Mouse (Mus musculus): ENCODE measurements around the gene Fcf1. TPM values are rescaled to one million over a fixed set of nuclear protein-coding genes. Genes with fewer than 3 reads are reported as not detected.

The Fcf1 gene
- polyA plus RNA-seq, 1 experiment, result 3.2 TPM

DNA sequence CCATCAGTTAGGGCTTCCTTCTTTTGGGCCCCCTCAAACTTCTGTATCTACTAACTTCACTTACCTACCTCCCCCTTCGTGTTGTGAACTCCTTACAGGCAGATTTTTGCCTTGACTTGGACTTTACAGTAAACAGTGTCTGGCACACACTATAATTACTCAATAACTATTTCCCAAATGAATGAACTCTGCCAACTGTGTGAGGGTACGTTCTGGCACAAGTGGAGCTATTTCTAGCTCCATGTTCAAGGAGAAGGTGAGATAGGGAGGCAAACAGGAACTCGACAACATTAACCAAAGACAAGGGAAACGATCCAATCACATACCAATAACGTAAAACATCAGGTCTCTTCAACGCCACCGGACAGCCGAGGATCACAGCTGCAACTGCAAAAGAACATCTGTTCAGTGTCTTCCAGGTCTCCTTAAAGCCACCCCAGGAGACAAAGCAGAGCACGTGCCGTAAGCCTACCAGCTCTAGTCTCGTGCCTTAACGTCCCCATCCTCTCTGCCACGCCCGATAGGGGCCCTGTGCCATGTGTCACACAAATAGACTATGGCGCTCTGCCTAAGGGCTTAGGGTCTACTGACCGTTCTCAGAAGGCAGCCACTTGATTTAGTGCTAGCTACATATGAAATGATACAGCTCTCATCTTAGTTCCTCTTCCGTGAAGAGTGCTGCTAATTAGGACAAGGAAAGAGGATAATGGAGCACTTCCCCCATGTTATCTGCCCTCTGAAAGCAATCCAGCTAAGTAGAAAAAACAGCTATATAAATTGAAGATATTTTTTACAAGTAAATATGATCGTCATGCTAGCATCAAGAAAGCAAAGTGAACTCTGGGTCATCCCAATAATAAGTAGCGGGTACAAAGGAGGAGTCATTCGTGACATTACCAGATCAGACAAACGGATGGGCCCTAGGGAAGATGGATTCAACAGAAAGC lies 27.4 kb upstream of the Fcf1 start:
- H3K4me3 ChIP-seq (replicated peaks), result no peak overlapping the region
- H3K9me3 ChIP-seq (ENCODE audit: control insufficient read depth, low read length), result no peaks in the 10 kb centered on the region
- peaks cover 16% of the 10 kb centered on the region for H3K4me1 ChIP-seq (ENCODE audit: control insufficient read depth)
- peaks cover 93% of the 10 kb centered on the region for H3K36me3 ChIP-seq (ENCODE audit: control insufficient read depth)
- TF ChIP-seq GATA1 (IDR thresholded peaks at IDR 0.05; ENCODE audit: low read length), result no peak
- no peak for TF ChIP-seq TAL1 (IDR thresholded peaks at IDR 0.05; ENCODE audit: low read length)
- no peaks in the 10 kb centered on the region for H3K27me3 ChIP-seq (ENCODE audit: control insufficient read depth)

DNA sequence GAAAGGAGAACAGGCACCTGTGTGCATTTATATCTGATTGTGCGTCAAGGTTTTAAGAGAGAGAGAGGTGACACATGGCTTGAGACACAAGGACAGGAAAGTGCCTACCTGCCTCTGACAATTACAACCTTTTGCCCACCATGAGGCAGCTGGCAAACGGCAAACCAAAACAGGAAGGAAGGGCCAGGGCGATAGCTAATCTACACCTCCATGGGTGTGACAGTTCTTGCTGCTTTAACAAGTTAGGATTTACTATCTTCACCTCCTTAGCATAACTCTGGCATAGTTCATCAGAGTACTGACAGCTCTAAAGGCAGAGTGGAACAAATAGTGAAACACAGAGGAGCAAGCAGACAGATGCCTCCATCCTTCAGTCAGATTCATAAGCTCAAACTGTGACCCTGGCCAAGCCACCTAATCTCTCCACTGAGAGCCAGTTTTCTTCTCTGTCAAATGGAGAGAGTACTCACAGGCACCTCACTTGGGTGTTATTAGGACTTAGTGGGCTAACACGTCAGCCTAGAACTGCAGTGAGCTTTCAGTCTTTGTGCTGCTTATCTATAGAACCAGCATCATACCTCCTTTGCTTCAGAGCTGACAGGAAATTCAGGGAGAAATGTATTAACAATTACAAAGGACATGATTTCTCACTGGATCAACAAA lies 26.4 kb upstream of the Fcf1 start:
- Histone ChIP-seq H3K4me3 (replicated peaks) (no peak overlapping the region), H3K9me3 (ENCODE audit: control insufficient read depth, low read length) (no peaks in the 10 kb centered on the region), H3K4me1 (ENCODE audit: control insufficient read depth) (peaks cover 16% of the 10 kb centered on the region), H3K36me3 (ENCODE audit: control insufficient read depth) (peaks cover 93% of the 10 kb centered on the region), H3K27me3 (ENCODE audit: control insufficient read depth) (no peaks in the 10 kb centered on the region)
- TF ChIP-seq GATA1 (IDR thresholded peaks at IDR 0.05; ENCODE audit: low read length) (no peak), TAL1 (IDR thresholded peaks at IDR 0.05; ENCODE audit: low read length) (no peak)

DNA sequence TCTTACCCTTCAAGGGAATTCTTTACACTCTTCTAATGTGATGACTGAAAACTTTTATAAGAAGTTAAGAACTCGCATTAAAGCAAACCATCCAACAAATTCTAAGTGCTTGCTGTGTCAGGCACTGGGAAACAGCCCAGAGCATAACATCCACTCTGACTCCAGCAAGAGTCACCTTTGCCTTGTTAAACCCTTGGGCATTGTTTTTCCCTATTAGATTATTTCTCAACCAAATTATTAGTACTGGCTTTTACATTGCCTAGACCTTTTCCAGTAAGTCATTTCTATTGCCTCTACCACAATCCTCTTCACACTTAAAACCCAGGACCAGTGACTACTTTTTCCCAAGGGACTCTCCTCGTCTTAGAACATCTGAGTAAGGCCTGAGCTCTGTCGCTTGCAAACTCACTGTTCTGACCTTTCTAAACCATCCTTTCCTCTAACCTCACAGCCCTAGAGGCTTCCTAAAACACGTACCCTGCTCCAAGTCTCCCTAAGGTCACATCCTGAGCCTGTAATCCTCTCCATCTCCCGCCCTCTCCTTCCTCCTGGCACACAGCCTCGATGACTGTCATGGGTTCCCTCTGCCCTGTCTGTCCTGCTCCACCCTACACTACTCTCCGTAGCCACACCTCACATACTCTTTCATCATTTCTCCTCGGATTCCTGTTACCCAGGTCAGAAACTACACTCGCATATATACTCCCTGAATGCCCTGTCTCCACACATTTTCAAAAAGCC lies 25.7 kb upstream of the Fcf1 start:
- Histone ChIP-seq H3K27me3 (ENCODE audit: control insufficient read depth) (no peaks in the 10 kb centered on the region), H3K4me1 (ENCODE audit: control insufficient read depth) (peaks cover 16% of the 10 kb centered on the region), H3K9me3 (ENCODE audit: control insufficient read depth, low read length) (no peaks in the 10 kb centered on the region), H3K36me3 (ENCODE audit: control insufficient read depth) (peaks cover 93% of the 10 kb centered on the region), H3K4me3 (replicated peaks) (no peak overlapping the region)
- TF ChIP-seq TAL1 (IDR thresholded peaks at IDR 0.05; ENCODE audit: low read length) (no peak), GATA1 (IDR thresholded peaks at IDR 0.05; ENCODE audit: low read length) (no peak)

DNA sequence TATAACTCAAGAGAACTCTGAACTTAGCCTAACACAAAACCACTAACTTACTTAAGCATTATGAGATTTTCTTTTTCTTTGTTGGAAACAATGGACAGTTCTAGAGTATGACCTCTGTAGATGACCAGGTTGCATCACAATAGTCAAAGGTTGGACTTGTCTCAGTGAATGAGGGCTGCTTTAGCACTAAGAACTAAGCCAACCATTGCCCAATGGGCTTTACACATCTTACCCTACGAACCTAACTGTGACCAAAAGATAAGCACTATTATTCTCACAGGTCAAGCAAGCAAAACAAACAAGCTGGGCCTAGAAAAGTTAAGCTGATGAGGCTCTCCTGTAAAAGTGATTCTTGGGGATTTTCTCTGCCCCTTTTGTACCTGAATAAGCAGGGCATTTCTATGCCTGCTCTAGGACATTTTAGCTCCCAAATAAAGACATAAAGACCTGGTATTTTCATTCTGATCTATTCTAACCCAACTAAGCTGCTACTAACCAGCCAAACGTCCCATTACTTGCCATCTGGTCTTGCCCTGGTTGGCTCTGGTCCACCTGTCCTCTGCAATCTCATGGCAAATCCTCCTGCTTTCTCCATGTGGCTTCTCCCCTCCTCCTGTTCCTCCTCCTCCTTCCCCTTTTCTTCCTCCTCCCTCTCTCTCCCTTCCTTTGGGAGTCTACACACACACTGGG lies 22.7 kb upstream of the Fcf1 start:
- H3K9me3 ChIP-seq (ENCODE audit: control insufficient read depth, low read length), result no peaks in the 10 kb centered on the region
- peaks cover 90% of the 10 kb centered on the region for H3K36me3 ChIP-seq (ENCODE audit: control insufficient read depth)
- H3K4me3 ChIP-seq (replicated peaks), result no peak overlapping the region
- no peaks in the 10 kb centered on the region for H3K27me3 ChIP-seq (ENCODE audit: control insufficient read depth)
- peaks cover 16% of the 10 kb centered on the region for H3K4me1 ChIP-seq (ENCODE audit: control insufficient read depth)
- TF ChIP-seq GATA1 (IDR thresholded peaks at IDR 0.05; ENCODE audit: low read length) (no peak), TAL1 (IDR thresholded peaks at IDR 0.05; ENCODE audit: low read length) (no peak)

DNA sequence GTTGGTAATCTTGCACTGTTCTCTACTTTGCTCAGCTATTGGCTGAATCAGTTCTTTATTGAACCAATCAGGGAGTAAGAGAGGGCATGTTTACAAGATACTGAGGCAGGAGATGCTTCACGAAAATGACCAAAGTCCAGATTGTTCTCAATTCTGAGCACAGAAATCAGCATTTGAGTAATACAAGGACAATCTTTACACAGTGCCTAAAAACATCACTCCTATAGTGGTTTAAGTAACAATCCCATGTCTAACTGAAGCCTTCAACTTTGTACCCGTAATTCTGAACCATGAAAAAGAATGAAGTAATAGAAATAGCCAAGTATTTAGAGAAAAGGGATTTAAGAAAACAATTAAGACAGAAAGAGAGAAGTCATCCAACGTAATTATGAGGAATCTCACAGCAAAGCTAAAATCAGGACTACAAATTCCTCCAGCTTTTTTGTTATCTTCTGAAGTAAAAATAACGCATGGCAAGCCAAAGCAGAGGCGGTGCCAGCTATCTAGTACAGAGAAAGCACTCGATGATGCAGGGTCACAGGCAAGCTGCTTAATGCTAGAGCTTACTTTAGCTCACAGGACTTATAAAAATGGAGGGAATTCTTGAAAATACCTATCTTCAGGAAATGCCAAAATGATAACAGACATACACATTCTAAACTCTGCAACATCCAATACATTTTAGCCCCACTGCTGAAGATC lies 22.0 kb upstream of the Fcf1 start:
- H3K36me3 ChIP-seq (ENCODE audit: control insufficient read depth), result peaks cover 86% of the 10 kb centered on the region

DNA sequence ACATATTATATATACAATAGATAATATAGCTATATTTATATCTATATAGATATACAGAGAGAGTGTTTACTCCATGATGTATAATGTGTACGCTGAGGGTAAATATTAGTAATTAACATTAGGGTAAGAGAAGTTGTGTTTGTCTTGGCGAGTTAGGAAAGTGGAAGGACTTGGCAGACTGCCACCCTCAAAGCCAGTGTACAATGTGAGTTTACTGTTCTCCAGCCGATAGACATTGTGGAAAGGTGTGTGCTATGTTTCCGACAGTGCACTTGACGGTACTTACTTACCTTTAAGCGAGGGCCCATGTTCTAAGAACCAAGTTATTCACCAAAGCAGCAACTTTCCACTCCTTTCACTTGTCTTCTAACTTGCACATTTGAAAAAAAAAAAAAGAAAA lies 19.9 kb upstream of the Fcf1 start:
- Histone ChIP-seq H3K36me3 (ENCODE audit: control insufficient read depth) (peaks cover 79% of the 10 kb centered on the region), H3K27me3 (ENCODE audit: control insufficient read depth) (no peaks in the 10 kb centered on the region), H3K9me3 (ENCODE audit: control insufficient read depth, low read length) (no peaks in the 10 kb centered on the region), H3K4me1 (ENCODE audit: control insufficient read depth) (no peaks in the 10 kb centered on the region; the same call in 1 of the 2 replicates), H3K4me3 (replicated peaks) (no peak overlapping the region)
- no peak for TF ChIP-seq TAL1 (IDR thresholded peaks at IDR 0.05; ENCODE audit: low read length)
- TF ChIP-seq GATA1 (IDR thresholded peaks at IDR 0.05; ENCODE audit: low read length), result no peak

More for the DNA sequence above, 22.0 kb upstream of the Fcf1 start:
- Histone ChIP-seq H3K4me1 (ENCODE audit: control insufficient read depth) (peaks cover 12% of the 10 kb centered on the region), H3K9me3 (ENCODE audit: control insufficient read depth, low read length) (no peaks in the 10 kb centered on the region), H3K27me3 (ENCODE audit: control insufficient read depth) (no peaks in the 10 kb centered on the region), H3K4me3 (replicated peaks) (no peak overlapping the region)
- no peak for TF ChIP-seq TAL1 (IDR thresholded peaks at IDR 0.05; ENCODE audit: low read length)
- TF ChIP-seq GATA1 (IDR thresholded peaks at IDR 0.05; ENCODE audit: low read length), result no peak

DNA sequence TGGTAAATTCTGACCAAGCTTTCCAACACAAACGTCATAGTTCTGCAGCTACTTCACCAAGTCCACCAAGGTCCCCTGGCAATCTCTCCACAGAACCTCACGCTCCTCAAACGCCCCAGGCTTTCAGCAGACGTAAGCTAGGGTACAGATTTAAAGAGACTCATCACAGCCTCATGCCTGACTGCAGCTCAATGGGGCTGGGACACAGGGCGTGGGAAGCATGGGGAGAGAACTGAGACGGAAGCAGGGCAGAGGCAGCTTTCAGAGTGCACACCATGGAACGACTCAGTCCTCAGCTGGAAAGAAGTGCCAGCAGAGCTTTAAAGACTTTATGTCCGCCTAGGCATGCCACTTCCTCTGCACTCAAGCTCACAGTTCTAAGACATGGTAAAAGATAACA lies 19.2 kb upstream of the Fcf1 start:
- peaks cover 81% of the 10 kb centered on the region for H3K36me3 ChIP-seq (ENCODE audit: control insufficient read depth)

DNA sequence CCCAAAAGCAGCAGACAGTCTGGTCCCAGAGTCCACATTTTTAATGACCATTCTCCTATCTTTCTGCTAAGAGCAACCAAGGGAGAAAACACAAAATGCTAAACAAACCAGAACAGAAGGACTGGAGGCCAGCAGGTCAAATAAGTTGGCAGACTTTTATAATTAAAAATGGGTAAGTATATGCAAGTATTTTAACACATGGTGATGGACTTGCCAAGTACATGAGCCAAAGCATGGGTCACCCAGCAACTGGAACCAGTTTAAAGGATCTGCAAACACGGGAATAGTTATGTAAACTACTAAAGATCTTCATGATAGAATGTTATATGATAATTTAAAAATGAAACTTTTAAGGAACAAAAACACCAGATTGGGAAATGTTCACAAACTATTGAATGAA lies 18.3 kb upstream of the Fcf1 start:
- TF ChIP-seq TAL1 (IDR thresholded peaks at IDR 0.05; ENCODE audit: low read length) (no peak), GATA1 (IDR thresholded peaks at IDR 0.05; ENCODE audit: low read length) (no peak)
- Histone ChIP-seq H3K9me3 (ENCODE audit: control insufficient read depth, low read length) (no peaks in the 10 kb centered on the region), H3K36me3 (ENCODE audit: control insufficient read depth) (peaks cover 81% of the 10 kb centered on the region)

More for the DNA sequence above, 19.2 kb upstream of the Fcf1 start:
- no peaks in the 10 kb centered on the region for H3K9me3 ChIP-seq (ENCODE audit: control insufficient read depth, low read length)
- no peaks in the 10 kb centered on the region; the same call in none of the 2 replicates for H3K4me1 ChIP-seq (ENCODE audit: control insufficient read depth)
- no peaks in the 10 kb centered on the region for H3K27me3 ChIP-seq (ENCODE audit: control insufficient read depth)
- no peak overlapping the region for H3K4me3 ChIP-seq (replicated peaks)
- no peak for TF ChIP-seq GATA1 (IDR thresholded peaks at IDR 0.05; ENCODE audit: low read length)

More for the DNA sequence above, 18.3 kb upstream of the Fcf1 start:
- H3K27me3 ChIP-seq (ENCODE audit: control insufficient read depth), result no peaks in the 10 kb centered on the region
- H3K4me1 ChIP-seq (ENCODE audit: control insufficient read depth), result no peaks in the 10 kb centered on the region; the same call in none of the 2 replicates
- H3K4me3 ChIP-seq (replicated peaks), result no peak overlapping the region
